Mouse (Mus musculus): ENCODE results near the gene Rps19. TPM values are rescaled to one million over a fixed set of nuclear protein-coding genes. Genes with fewer than 3 reads are reported as not detected.

The Rps19 gene
- polyA plus RNA-seq, 1 experiment from 2014 or later, result 1,459 TPM

- Histone ChIP-seq H3K4me3 (no peak overlapping the region), H3K9me3 (replicated peaks) (no peaks in the 10 kb centered on the region), H3K4me1 (peaks cover 2% of the 10 kb centered on the region), H3K27ac (no peak overlapping the region), H3K36me3 (peaks cover 57% of the 10 kb centered on the region), H3K4me2 (replicated peaks) (no peak overlapping the region), H3K27me3 (no peaks in the 10 kb centered on the region), H3K9ac (no peak overlapping the region)
- WGBS, result 97% methylated on average over 14 of the region's 14 CpGs
- no peak for ATAC-seq (ENCODE audit: low FRiP score)
Observed at GRCm38 (mm10) chr7:24912480-24912879, 28.3 kb downstream of the Rps19 start.

DNA sequence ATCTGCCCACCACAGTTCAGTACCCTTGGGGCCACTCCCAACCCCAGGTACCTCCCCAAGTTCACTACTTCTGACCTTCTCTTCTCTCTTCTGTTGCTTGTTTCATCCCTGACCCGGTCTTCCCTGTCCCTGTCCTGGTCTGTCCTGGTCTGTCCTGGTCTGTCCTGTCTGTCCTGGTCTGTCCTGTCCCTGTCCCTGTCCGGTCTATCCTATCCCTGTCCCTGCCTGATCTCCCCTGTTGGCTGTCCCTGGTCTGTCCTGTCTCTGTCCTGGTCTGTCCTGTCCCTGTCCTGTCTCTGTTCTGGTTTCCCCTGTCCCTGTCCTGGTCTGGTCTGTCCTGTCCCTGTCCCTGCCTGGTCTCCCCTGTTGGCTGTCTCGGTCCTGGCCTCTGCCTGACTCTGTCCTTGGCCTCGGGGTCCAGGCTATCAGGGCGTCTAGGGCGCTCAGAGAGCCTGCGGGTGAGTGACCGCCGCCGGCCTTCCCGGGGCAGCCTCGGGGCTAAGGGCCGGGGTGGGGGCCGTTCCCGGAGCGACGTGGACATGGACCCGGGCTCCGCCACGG, 34.7 kb downstream of the Rps19 start:
- 92% methylated on average over 20 of the region's 20 CpGs for WGBS

GRCm38 (mm10) chr7:24919728-24920127, 35.6 kb downstream of the Rps19 start:
- Histone ChIP-seq H3K9ac (no peak overlapping the region), H3K4me2 (replicated peaks) (no peak overlapping the region), H3K9me3 (replicated peaks) (no peaks in the 10 kb centered on the region), H3K4me3 (no peak overlapping the region), H3K27me3 (no peaks in the 10 kb centered on the region), H3K27ac (no peak overlapping the region), H3K4me1 (no peaks in the 10 kb centered on the region), H3K36me3 (peaks cover 74% of the 10 kb centered on the region)
- no peak for ATAC-seq (ENCODE audit: low FRiP score)
- 85% methylated on average over 9 of the region's 9 CpGs for WGBS

More for the DNA sequence above, 34.7 kb downstream of the Rps19 start:
- H3K27ac ChIP-seq, result no peak overlapping the region
- ATAC-seq (ENCODE audit: low FRiP score), result 0 out of 2 replicates have a peak, but pooled peaks have one; percentile 17
- H3K4me3 ChIP-seq, result no peak overlapping the region
- H3K4me2 ChIP-seq (replicated peaks), result no peak overlapping the region
- no peaks in the 10 kb centered on the region for H3K27me3 ChIP-seq
- H3K9ac ChIP-seq, result no peak overlapping the region
- no peaks in the 10 kb centered on the region for H3K9me3 ChIP-seq (replicated peaks)
- H3K36me3 ChIP-seq, result peaks cover 65% of the 10 kb centered on the region
- no peaks in the 10 kb centered on the region for H3K4me1 ChIP-seq

DNA sequence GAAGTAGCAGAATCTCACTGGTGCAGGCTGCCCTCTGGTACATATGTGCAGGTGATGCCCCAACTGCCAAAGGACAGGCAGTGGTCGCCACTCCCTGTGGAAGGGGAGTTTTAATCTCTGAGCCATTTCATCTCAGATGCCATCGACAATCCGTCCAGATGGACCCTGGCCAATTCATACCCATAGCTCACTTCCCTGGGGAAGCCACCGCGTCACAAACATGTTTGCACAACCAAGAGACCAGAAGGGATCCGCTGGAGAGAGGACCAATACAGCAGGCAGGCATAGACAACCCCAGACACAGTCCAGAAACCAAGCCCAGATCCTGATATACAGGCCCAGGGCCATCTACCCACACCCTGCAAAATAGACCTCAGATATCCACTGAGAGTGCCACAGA, 46.3 kb downstream of the Rps19 start:
- H3K4me3 ChIP-seq, result no peak overlapping the region
- no peak overlapping the region; the same call in 1 of the 2 replicates for H3K4me2 ChIP-seq (replicated peaks)
- H3K9me3 ChIP-seq (replicated peaks), result no peaks in the 10 kb centered on the region
- no peak overlapping the region for H3K9ac ChIP-seq
- ATAC-seq (ENCODE audit: low FRiP score), result no peak
- WGBS, result 54% methylated on average over 6 of the region's 6 CpGs
- no peak overlapping the region for H3K27ac ChIP-seq
- H3K4me1 ChIP-seq, result peaks cover 44% of the 10 kb centered on the region
- peaks cover 78% of the 10 kb centered on the region for H3K27me3 ChIP-seq
- peaks cover 21% of the 10 kb centered on the region for H3K36me3 ChIP-seq

- 2% methylated on average over 15 of the region's 15 CpGs for WGBS
- ATAC-seq (ENCODE audit: low FRiP score), result no peak
- Histone ChIP-seq H3K9ac (peak overlapping the region; percentile 3; the same call in 1 of the 2 replicates), H3K36me3 (peaks cover 10% of the 10 kb centered on the region), H3K4me1 (peaks cover 44% of the 10 kb centered on the region), H3K4me3 (peak overlapping the region; percentile 13; the same call in 1 of the 2 replicates), H3K9me3 (replicated peaks) (no peaks in the 10 kb centered on the region), H3K4me2 (replicated peaks) (peak overlapping the region; percentile 8; the same call in 1 of the 2 replicates), H3K27ac (no peak overlapping the region), H3K27me3 (peaks cover 90% of the 10 kb centered on the region)
Observed at GRCm38 (mm10) chr7:24931651-24932050, 47.5 kb downstream of the Rps19 start.

Other genes with a start within 250 kb of the Rps19 start
- gene Lypd3, start 247.8 kb upstream of the Rps19 start, polyA plus RNA-seq (2016; fragmentation: Nextera tagmentation; extraction: Ambion mirVana), result 1.3 and 1.5 TPM in 2 replicates
- not detected in 2 replicates for gene Tex101, start 207.7 kb upstream of the Rps19 start, polyA plus RNA-seq (2016; fragmentation: Nextera tagmentation; extraction: Ambion mirVana)
- gene BC049730, start 175.1 kb upstream of the Rps19 start, polyA plus RNA-seq (2016; fragmentation: Nextera tagmentation; extraction: Ambion mirVana), result not detected in 2 replicates
- gene Gm4763, start 157.5 kb upstream of the Rps19 start, polyA plus RNA-seq (2016; fragmentation: Nextera tagmentation; extraction: Ambion mirVana), result not detected in 2 replicates
- 0.23 and 0.39 TPM in 2 replicates for gene Cd177, start 124.1 kb upstream of the Rps19 start, polyA plus RNA-seq (2016; fragmentation: Nextera tagmentation; extraction: Ambion mirVana)
- gene Ceacam10, start 107.2 kb upstream of the Rps19 start, polyA plus RNA-seq (2016; fragmentation: Nextera tagmentation; extraction: Ambion mirVana), result not detected in 2 replicates
- gene Gm9844, start 22.2 kb upstream of the Rps19 start, polyA plus RNA-seq (2016; fragmentation: Nextera tagmentation; extraction: Ambion mirVana), result 28.6 and 37.8 TPM in 2 replicates
- not detected in 2 replicates for gene Lypd4, start 14.4 kb upstream of the Rps19 start, polyA plus RNA-seq (2016; fragmentation: Nextera tagmentation; extraction: Ambion mirVana)
- gene Dmrtc2, start 14.3 kb upstream of the Rps19 start, polyA plus RNA-seq (2016; fragmentation: Nextera tagmentation; extraction: Ambion mirVana), result 0.27 TPM in 1 of 2 replicates, not detected in the other
- gene Cd79a, start 13.0 kb downstream of the Rps19 start, polyA plus RNA-seq (2016; fragmentation: Nextera tagmentation; extraction: Ambion mirVana), result 0.23 and 0.36 TPM in 2 replicates
- 91.2 and 91.8 TPM in 2 replicates for gene Arhgef1, start 18.5 kb downstream of the Rps19 start, polyA plus RNA-seq (2016; fragmentation: Nextera tagmentation; extraction: Ambion mirVana)
- gene Gm4881, start 60.1 kb downstream of the Rps19 start, polyA plus RNA-seq (2016; fragmentation: Nextera tagmentation; extraction: Ambion mirVana), result 9.4 and 13.8 TPM in 2 replicates
- gene Rabac1, start 88.4 kb downstream of the Rps19 start, polyA plus RNA-seq (2016; fragmentation: Nextera tagmentation; extraction: Ambion mirVana), result 122 and 138 TPM in 2 replicates
- 110 and 121 TPM in 2 replicates for gene Atp1a3, start 121.6 kb downstream of the Rps19 start, polyA plus RNA-seq (2016; fragmentation: Nextera tagmentation; extraction: Ambion mirVana)
- gene Grik5, start 188.0 kb downstream of the Rps19 start, polyA plus RNA-seq (2016; fragmentation: Nextera tagmentation; extraction: Ambion mirVana), result 16.5 and 17.1 TPM in 2 replicates
- 39.8 and 40.8 TPM in 2 replicates for gene Zfp574, start 188.2 kb downstream of the Rps19 start, polyA plus RNA-seq (2016; fragmentation: Nextera tagmentation; extraction: Ambion mirVana)

All from hindbrain, embryonic 12.5 days (tissue).